Mouse (Mus musculus) cerebellum, postnatal 14 days (tissue): ENCODE measurements around the gene Clk2.
A peak's percentile ranks its signal among the peaks of the same experiment; 100 is the strongest.
"Not testable (repeated sequence)": the region's sequence is repeated elsewhere in the genome, so short reads cannot be mapped to it uniquely, and the experiment has no call there.

Experiments
- DNase-seq, 2 experiments: peaks; one replicate each; pipeline ENCODE4 v3.0.0; 2021; ENCODE audit warnings: mixed read lengths in 2 of 2

Gene Clk2

DNA sequence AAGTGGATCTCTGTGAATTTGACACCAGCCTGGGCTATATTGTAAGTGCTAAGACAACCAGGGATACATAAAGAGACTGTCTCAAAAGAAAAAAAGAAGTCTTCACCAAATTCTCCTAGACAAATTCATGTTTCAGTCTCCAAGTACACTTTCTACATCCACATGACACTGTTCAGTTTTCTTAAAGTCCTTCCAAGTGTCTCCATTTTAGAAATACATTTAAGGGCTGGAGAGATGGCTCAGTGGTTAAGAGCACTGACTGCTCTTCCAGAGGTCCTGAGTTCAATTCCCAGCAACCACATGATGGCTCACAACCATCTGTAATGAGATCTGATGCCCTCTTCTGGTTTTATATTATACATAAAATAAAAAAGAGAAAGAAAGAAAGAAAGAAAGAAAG, 3.4 kb upstream of the Clk2 start:
- DNase-seq = not testable (repeated sequence)

DNA sequence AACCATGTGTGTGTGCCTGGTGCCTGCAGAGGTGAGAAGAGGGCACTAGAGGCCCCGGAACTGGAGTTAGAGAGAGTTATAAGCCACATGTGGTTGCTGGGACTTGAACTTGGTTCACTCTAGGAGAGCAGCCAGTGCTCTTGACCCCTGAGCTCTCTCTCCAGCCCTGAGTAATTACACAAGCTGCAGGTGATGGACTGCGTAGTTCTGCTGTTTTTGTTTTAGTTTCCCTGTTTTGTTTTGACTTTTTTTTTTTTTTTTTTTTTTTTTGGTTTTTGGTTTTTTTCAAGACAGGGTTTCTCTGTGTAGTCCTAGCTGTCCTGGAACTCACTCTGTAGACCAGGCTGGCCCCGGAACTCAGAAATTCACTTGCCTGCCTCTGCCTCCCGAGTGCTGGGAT, 2.8 kb upstream of the Clk2 start:
- no peak for DNase-seq

DNA sequence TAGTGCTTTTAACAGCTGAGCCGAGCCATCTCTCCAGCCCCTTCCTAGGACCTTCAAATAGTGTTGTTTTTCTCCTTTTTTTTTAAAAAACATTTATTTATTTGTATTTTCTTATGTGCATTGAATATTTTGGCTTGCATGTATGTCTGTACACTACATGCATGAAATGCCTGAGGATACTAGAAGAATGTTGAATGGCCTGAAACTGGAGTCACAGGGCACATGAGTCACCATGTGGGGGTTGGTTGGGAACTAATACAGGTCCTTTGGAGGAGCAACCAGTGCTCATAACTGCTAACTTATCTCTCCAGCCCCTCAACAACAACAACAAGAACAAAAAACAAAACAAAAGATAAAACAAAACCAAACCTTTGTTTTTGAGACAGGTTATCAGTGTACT, 1.5 kb upstream of the Clk2 start:
- DNase-seq = no peak

GRCm38 (mm10) chr3:89163643-89164245, 851 bp upstream of the Clk2 start:
- DNase-seq = no peak

DNA sequence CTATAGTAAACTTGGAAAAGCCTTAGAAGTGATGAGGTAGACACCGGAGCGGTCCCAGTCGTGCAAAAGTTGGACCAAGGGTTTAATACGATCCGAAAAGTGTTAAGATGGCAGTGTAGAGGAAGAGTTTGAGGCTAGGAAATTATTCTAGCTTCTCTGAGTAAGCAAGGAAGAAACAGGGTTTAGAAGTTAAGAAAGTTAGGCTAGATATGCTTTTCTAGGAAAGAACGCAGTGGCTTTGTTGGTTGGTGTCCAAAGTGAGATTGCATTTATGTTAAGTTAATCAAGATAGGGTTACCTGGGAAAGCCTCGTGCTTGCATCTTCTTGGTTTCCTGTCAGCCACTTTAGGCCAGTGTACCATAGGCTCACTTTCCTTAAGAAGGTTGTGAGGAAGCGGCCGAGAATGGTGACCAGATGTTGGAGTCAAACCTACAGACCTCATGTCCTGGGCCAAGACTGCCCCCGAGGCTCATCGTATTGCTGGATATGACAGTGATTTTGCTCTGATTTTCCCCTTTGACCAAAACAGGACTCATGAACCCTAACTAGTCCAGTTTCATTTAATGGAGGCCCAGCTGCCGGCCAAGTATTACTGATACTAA, 774 bp downstream of the Clk2 start:
- no peak for DNase-seq

- DNase-seq = no peak
Measured at GRCm38 (mm10) chr3:89166945-89167344, 2.4 kb downstream of the Clk2 start.

- DNase-seq = no peak
Measured at GRCm38 (mm10) chr3:89174844-89175243, 10.2 kb downstream of the Clk2 start.

GRCm38 (mm10) chr3:89175544-89175943, 10.9 kb downstream of the Clk2 start:
- DNase-seq = no peak

- no peak for DNase-seq
Measured at GRCm38 (mm10) chr3:89176421-89176820, 11.8 kb downstream of the Clk2 start.

DNA sequence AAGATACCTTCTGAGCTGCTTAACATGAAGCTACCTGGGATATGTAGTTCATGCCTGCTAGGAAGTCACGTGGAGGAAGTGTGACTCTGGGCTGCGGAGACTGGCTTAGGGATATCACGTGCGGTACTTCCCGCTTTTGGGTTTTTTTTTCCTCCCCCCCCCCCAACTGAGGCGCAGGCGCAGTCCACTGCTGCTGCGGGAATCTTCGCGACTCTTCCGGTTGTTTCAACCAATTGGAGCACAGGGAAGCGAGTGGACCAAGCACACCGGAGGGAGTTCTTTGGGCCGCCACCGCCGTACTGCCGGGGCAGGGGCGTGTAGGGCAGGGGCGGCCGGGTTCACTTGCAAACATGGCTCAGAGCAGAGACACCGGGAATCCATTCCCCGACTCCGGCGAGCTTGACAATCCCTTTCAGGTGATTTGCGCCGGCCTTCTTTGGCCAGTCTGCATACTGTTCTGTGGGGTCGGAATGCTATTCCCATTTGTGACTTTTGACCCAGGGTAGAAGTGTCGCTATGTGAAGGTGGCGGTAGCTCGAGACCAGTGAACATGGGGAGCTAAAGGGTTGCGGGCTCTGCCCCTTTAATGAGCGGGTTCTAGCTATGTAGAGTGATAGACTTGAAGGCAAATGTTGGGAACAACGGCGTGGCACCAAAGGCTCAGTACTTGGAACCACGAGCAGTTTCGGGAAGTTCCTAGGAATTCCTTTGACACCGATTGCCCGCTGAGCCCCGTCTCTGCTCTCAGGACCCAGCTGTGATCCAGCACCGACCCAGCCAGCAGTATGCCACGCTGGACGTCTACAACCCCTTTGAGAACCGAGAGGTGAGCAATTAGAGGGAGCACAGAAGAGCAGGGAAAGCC, 12.9 kb downstream of the Clk2 start, which contains the start of gene Scamp3:
Scamp3 (plus strand) TSS at position 232 of the 865 bp plus-strand sequence.
- DNase-seq = peak; percentile 88 to 90

- no peak for DNase-seq
Measured at GRCm38 (mm10) chr3:89178107-89178385, 13.5 kb downstream of the Clk2 start.

DNA sequence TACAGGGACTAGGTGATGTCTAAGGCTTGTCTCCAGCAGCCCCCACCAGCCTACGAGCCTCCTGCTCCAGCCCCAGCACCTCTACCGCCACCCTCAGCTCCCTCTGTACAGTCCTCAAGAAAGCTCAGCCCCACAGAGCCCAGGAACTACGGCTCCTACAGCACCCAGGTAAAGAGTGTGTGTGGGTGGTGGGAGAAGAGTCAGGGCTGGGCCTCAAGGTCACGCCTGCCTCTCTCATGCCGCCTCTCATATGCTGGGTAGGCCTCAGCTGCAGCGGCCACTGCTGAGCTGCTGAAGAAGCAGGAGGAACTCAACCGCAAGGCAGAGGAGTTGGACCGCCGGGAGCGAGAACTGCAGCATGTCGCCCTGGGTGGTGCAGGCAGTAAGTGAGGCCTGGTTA, 14.5 kb downstream of the Clk2 start:
- DNase-seq = no peak

- DNase-seq = no peak
Measured at GRCm38 (mm10) chr3:89181749-89182500, 17.3 kb downstream of the Clk2 start.

DNA sequence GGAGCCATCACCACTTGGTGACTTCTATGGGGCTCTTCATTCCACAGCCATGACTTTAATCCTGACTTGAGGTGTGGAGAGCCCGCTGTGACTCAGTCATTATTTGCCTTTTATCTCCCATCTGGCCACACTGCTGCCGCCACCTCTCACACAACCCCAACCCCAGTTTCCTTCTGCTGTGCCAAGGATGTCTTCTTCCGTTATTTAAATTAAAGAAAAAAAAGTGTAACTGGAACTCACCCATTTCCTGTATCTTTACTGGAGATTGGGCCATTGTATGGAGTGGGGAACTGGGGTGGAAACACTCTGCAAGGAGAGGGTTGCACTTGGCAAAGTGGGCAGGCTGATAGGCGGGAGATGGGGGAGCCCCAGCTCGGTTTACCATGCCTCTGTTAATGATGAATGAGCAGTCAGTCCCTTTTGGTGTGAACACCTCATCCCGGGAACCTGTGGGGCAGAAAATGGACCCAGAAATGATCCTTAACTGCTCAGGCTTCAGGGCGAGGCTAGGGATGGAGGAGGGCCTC, 18.0 kb downstream of the Clk2 start:
- DNase-seq = no peak

DNA sequence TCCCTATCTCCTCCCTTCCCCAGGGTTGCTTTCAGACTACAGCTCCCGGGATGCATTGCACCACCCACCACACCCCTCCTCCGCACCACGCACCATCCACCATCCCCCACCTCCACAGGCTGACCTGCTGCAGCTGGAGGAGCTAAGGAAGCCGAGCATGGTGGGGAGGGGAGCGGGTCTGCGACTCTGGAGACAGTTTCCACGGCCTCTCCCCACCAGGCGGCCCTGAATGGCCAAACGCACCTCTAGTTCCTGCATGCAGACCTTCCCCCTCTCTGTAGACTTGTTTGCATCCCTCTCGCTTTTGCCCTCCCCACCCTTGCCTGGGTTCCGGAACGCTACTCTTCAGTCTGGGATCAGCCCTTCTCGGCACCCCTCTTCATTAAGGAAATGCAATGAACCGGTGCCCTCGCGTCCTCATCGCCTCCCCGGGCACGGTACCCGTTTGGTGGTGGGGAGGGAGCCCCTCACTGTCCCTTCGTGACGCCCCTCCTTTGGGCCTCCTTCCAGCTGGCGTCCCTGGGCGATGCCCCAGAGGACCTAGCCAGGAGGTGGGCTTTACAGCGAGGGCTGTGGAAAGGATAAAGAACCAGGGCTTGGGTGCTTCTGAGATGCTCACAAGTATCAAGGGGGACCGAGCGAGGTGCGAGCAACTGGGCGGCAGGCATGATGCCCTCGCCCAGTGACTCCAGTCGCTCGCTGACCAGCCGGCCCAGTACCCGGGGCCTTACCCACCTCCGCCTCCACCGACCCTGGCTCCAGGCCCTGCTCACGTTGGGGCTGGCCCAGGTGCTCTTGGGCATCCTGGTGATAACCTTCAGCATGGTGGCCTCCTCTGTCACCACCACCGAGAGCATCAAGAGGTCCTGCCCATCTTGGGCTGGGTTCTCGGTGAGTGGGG, 18.7 kb downstream of the Clk2 start, which contains the start of gene Fam189b:
Fam189b (plus strand) TSS at position 86 of the 901 bp plus-strand sequence.
- peak; percentile 91 for DNase-seq

DNA sequence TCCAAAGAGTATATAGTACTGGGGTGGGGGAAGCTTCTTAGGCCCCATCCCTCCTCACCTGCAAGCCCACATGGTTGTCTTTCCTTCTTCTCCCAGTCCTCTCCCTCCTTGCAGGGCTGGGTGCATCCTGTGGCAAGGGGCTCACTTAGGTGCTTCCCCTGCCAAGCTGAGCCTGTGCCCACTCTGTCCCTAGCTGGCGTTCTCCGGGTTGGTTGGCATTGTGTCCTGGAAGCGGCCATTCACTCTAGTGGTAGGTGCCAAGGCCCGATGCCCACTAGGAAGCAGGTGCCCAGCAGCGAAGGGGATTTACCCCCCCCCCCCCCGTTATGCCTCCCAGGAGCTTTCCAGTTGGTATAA, 19.3 kb downstream of the Clk2 start:
- peak; percentile 74 to 81 for DNase-seq

- no peak for DNase-seq
Measured at GRCm38 (mm10) chr3:89187197-89187596, 22.6 kb downstream of the Clk2 start.

DNA sequence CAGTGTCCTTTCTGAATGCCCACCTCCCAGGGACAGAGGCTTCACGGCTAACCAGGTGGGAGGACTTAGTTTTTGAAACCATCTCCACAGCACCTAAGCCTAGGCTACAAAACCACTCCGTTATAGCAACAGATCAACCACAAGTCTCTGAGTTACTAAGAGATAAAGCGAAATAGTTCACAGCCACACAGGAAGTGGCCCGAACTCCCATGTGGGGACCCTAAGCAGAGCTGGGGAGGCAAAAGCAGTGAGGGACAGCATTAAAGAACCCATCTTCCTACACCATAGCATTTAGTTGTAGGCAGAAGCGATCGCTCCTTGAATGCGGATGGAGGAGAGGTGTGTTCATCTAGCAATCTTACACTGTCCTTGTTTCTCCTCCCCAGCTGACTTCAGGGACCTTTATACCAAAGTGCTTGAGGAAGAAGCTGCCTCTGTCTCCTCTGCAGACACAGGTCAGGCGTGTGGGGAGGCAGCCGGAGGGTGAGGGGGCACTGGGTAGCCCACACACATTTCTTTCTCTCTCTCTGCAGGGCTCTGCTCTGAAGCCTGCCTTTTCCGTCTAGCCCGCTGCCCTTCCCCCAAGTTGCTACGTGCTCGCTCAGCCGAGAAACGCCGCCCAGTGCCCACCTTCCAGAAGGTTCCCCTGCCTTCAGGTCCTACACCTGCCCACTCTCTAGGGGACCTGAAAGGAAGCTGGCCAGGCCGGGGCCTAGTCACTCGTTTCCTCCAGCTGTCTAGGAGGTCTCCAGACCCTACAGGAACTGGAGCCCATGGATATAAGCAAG, 23.3 kb downstream of the Clk2 start:
- no peak for DNase-seq

DNA sequence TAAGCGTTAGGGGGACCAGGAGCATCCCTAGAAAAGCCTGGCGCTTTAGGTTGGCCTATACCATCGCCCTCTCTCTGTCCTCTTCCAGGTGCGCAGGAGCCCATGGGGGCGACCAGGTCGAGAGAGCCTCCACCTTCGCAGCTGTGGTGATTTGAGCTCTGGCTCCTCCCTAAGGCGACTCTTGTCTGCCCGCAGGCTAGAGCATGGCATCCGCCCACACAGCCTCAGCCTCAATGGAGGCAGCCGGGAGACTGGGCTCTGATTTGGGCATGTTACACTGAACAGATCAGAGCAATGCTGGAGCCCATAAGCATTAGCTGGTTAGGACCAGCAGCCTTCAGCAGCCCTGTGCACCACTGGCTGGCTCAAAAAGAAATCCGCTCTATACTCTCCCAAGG, 23.9 kb downstream of the Clk2 start:
- DNase-seq = no peak

- no peak for DNase-seq
Measured at GRCm38 (mm10) chr3:89190436-89190835, 25.8 kb downstream of the Clk2 start.

GRCm38 (mm10) chr3:89193351-89193750, 28.8 kb downstream of the Clk2 start:
- DNase-seq = no peak
